Mouse (Mus musculus) adrenal gland (tissue): ENCODE results near the gene Ms4a4d.
"Not testable (repeated sequence)": the region's sequence is repeated elsewhere in the genome, so short reads cannot be mapped to it uniquely, and the experiment has no call there.

Source experiments
- intact Hi-C: fragments of 180-260 bp; cut with DNase I; formaldehyde crosslinking; loops from one replicate; pipeline ENCODE4 v1.15.1; 2025

Ms4a4d gene

GRCm38 (mm10) chr19:11559560-11559959, 23.0 kb downstream of the Ms4a4d start:
- intact Hi-C loops = not testable (repeated sequence)

GRCm38 (mm10) chr19:11574965-11575364, 38.4 kb downstream of the Ms4a4d start:
- intact Hi-C loops = no loop called here

GRCm38 (mm10) chr19:11589205-11589604, 52.6 kb downstream of the Ms4a4d start:
- intact Hi-C loops = no loop called here

GRCm38 (mm10) chr19:11589891-11590449, 53.4 kb downstream of the Ms4a4d start:
- intact Hi-C loops = no loop called here

GRCm38 (mm10) chr19:11601349-11601748, 64.7 kb downstream of the Ms4a4d start:
- intact Hi-C loops = loop anchor here (5.0 kb wide), 1 partner anchor 244 kb away; no protein-coding TSS in a partner anchor

- intact Hi-C loops = loop anchor here (5.0 kb wide), 1 partner anchor 245 kb away; no protein-coding TSS in a partner anchor
These were observed 65.4 kb downstream of the Ms4a4d start for GRCm38 (mm10) chr19:11602026-11602425.

- intact Hi-C loops = loop anchor here (5.0 kb wide), 1 partner anchor 247 kb away; no protein-coding TSS in a partner anchor
These were observed 68.0 kb downstream of the Ms4a4d start, which contains the start of gene Ms4a6d for GRCm38 (mm10) chr19:11604603-11605002. Ms4a6d (minus strand) TSS chr19:11604849.
